Mouse (Mus musculus) liver, adult 10 weeks (tissue): ENCODE measurements around the gene Olfr94. TPM values are rescaled to one million over a fixed set of nuclear protein-coding genes. Genes with fewer than 3 reads are reported as not detected.

ENCODE experiments used
- polyA plus RNA-seq: library from polyadenylated mRNA; stranded (reverse); fragments of 350-450 nt; fragmentation: Illumina TruSeq; extraction: RNeasy Lipid Tissue Mini Kit (QIAGEN cat#74804); gene quantifications from one replicate; pipeline ENCODE4 v1.2.3, GENCODE M21; 2014; ENCODE audit warnings: low read depth, low replicate concordance

Gene Olfr94
- polyA plus RNA-seq = not detected

GRCm38 (mm10) chr17:37200894-37201293 lies at the start of gene Olfr94:
Olfr94 (minus strand) TSS chr17:37200994.

GRCm38 (mm10) chr17:37237230-37237629 lies 36.4 kb upstream of the Olfr94 start, which contains the start of gene Olfr97:
Olfr97 (minus strand) TSS chr17:37237330.

GRCm38 (mm10) chr17:37219846-37220245 lies 19.1 kb upstream of the Olfr94 start, which contains the start of gene Olfr96:
Olfr96 (plus strand) TSS chr17:37220146.

DNA sequence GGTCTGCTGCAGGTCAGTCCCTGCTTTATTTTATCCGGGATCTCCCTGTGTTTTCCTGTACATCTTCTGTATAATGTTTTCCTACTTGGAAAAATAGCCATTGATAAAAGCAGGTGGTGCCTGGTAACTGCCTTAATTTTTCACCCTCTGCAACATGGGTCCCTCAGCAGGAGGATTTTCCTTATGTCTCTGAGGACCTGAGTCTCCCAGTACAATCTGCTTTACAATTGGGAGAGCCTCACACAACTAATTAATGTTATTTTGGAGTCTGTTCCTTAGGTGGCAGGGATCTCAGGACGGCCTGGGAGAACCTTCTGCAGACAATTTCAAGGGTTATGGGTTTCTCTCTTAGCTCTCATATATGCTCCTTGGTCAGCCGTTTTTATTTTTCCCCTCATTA lies 12.2 kb upstream of the Olfr94 start, which contains the start of gene Olfr95:
Gene Olfr95, minus strand, starts transcription at position 101 of the 400 bp plus-strand sequence.

DNA sequence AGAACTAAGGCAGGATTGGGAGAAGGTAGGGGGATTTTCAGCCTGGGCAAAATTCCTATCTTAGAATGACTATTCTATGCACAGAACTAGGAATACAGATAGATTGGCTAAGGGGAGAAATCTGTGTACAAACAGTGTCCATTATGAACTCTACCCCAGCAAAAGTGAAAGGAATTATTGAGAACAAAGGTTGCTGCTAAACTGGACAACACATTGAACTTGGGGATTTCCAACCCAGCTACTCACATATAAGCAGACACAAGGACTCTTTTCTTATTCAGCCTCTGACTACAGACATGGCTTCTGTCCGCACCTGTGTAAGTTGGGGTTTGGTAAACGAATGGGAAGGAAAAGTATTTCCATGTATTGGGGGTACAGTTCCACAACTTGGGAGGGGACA lies 7.1 kb downstream of the Olfr94 start, which contains the start of gene Ubd:
Gene Ubd, plus strand, starts transcription at position 237 of the 400 bp plus-strand sequence.

DNA sequence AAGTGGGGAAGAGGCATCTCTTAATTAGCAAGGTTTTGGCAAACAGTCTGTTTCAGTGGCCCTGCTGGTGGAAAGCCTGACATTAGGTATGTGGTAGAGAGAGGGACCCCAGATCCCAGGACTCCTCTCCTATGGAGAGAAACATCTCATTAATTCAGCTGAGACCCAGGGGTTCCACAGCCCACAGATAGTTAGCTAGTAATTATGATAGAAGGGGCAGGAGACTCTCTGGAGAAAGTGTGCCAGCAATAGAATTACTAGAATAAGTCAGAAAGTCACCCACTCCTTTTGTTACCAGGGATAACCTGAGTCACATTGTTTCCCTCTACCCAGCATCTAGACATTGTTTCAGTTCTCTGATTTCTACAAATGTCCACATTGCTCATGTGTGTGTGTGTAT lies 39.4 kb downstream of the Olfr94 start, which contains the start of gene Olfr93:
Gene Olfr93, minus strand, starts transcription at position 101 of the 400 bp plus-strand sequence.

Other genes starting within 250 kb of the Olfr94 start
- gene Ppp1r11, start 249.3 kb downstream of the Olfr94 start, polyA plus RNA-seq = 6.2 TPM
- 10.4 TPM for gene Znrd1, start 242.4 kb downstream of the Olfr94 start, polyA plus RNA-seq
- 30.8 TPM for gene Znrd1as, start 242.4 kb downstream of the Olfr94 start, polyA plus RNA-seq
- gene 2410137M14Rik, start 219.8 kb downstream of the Olfr94 start, polyA plus RNA-seq = not detected
- not detected for gene H2-M5, start 211.5 kb downstream of the Olfr94 start, polyA plus RNA-seq
- gene Zfp57, start 199.8 kb downstream of the Olfr94 start, polyA plus RNA-seq = 1.9 TPM
- not detected for gene Mog, start 177.6 kb downstream of the Olfr94 start, polyA plus RNA-seq
- gene Gabbr1, start 155.0 kb downstream of the Olfr94 start, polyA plus RNA-seq = 2.8 TPM
- gene Olfr90, start 112.5 kb downstream of the Olfr94 start, polyA plus RNA-seq = not detected
- gene Olfr91, start 102.7 kb downstream of the Olfr94 start, polyA plus RNA-seq = not detected
- not detected for gene Olfr92, start 80.9 kb downstream of the Olfr94 start, polyA plus RNA-seq
- gene Olfr93, start 39.5 kb downstream of the Olfr94 start, polyA plus RNA-seq = not detected
- gene Ubd, start 7.1 kb downstream of the Olfr94 start, polyA plus RNA-seq = 0.61 TPM
- gene Olfr95, start 12.1 kb upstream of the Olfr94 start, polyA plus RNA-seq = not detected
- not detected for gene Olfr96, start 19.2 kb upstream of the Olfr94 start, polyA plus RNA-seq
- gene Olfr97, start 36.3 kb upstream of the Olfr94 start, polyA plus RNA-seq = not detected
- gene Olfr98, start 62.8 kb upstream of the Olfr94 start, polyA plus RNA-seq = not detected
- gene H2-M3, start 69.2 kb upstream of the Olfr94 start, polyA plus RNA-seq = 1.0 TPM
- not detected for gene Olfr99, start 82.5 kb upstream of the Olfr94 start, polyA plus RNA-seq
- gene Olfr101, start 103.3 kb upstream of the Olfr94 start, polyA plus RNA-seq = not detected
- gene Olfr102, start 116.1 kb upstream of the Olfr94 start, polyA plus RNA-seq = not detected
- not detected for gene Olfr103, start 138.7 kb upstream of the Olfr94 start, polyA plus RNA-seq
- gene Olfr104-ps, start 158.6 kb upstream of the Olfr94 start, polyA plus RNA-seq = not detected
- not detected for gene Olfr105-ps, start 178.0 kb upstream of the Olfr94 start, polyA plus RNA-seq
- not detected for gene Olfr106-ps, start 189.4 kb upstream of the Olfr94 start, polyA plus RNA-seq
- gene Olfr107, start 198.2 kb upstream of the Olfr94 start, polyA plus RNA-seq = not detected
- gene Olfr108, start 244.5 kb upstream of the Olfr94 start, polyA plus RNA-seq = not detected